Mouse (Mus musculus): ENCODE results near the gene Ntpcr.
A peak's percentile ranks its signal among the peaks of the same experiment; 100 is the strongest.

Ntpcr gene

GRCm38 (mm10) chr8:125726986-125727385, 2.8 kb upstream of the Ntpcr start:
- no peak for DNase-seq

GRCm38 (mm10) chr8:125727797-125728196, 2.0 kb upstream of the Ntpcr start:
- no peak for DNase-seq

- DNase-seq = peak; percentile 95
Observed at GRCm38 (mm10) chr8:125733964-125734956, 4.5 kb downstream of the Ntpcr start.

- DNase-seq = no peak
Observed at GRCm38 (mm10) chr8:125738956-125739355, 9.2 kb downstream of the Ntpcr start.

- DNase-seq = no peak
Observed at GRCm38 (mm10) chr8:125740655-125741054, 10.9 kb downstream of the Ntpcr start.

DNA sequence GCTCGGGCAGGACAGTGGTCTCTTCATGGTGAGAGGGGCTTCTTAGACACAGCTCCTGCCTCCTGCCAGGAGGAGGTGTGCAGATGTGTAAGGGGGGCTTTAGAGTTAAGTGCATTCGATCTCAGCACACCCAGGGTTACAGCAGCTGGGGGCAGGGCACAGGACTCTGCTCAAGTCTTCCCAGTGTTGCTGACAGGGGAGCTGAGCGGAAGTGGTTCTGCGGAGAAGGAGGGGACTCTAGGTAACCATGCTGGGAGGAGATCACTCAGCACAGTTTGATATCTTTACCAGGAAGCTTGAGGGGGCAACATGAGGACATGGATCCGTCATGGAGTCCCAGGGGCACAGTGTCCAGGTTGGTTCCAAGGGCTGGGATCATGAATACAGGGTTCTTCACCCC, 11.6 kb downstream of the Ntpcr start:
- peak; percentile 34 for DNase-seq

- no peak for DNase-seq
Observed at GRCm38 (mm10) chr8:125741855-125742254, 12.1 kb downstream of the Ntpcr start.

DNA sequence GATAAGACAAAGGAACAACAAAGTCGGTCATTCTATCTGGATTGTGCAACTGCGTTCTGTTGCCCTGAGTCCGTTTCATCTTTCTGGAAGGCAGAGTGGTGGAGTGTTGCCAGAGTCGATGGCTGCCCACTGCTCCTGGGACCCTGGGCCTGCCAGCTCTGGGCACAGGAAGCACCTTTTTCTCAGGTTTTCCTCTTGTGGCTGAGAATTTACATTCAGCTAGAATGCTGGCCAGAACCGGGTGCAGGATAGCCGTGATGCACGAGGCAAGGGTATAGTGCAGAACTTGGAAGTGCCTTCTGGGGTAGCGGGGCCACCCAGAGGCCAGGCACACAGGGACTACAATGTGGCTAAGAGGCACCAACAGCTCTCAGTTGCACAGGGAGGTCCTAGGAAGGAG, 12.6 kb downstream of the Ntpcr start:
- no peak for DNase-seq

DNA sequence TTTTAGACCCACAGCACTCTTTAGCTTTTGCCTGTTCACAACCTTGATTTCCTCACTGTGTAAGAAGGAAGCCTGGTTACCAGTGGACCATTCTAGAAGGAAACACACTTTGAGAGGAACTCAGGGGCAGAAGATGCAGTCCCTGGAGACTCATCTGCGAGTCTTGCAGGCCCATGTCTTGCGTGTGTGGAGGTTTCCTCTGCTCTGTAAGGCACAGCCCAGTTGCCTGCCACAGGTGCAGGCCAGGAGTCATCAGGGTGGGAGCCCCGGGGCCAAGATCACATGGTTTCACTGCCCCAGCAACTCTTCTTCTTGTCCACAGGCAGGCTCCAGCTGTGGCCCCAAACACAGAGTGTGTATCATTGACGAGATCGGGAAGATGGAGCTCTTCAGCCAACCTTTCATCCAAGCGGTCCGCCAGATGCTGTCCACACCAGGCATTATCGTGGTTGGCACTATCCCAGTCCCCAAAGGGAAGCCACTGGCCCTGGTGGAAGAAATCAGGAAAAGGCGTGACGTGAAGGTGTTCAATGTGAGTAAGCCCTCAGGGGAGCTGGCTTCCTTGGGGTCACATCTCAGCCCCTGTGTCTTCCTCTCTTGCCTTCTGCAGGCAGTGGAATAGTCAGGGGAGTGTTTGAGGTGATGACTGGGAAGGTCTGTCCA, 15.3 kb downstream of the Ntpcr start:
- no peak for DNase-seq

- DNase-seq = no peak
Observed at GRCm38 (mm10) chr8:125747390-125747789, 17.6 kb downstream of the Ntpcr start.

DNA sequence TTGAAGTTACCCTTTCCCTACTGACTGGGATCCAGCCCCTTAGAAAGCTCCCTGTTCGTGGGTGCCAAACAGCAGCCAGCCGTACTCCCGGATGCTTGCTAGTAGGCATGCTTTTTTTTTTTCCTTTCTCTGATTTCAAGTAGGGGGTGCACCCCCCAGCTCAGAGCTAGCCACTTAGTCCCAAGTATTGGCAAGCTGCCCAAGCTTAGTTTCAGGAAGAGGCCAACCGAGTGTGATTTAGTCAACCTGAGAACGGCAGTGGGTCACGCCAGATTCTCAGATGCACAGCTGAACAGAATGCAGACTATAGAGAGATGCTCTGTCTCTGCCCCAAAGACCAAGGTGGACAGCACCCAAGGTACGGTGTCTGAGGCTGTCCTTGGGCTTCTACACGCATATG, 21.1 kb downstream of the Ntpcr start:
- no peak for DNase-seq

- no peak for DNase-seq
Observed at GRCm38 (mm10) chr8:125755896-125756295, 26.1 kb downstream of the Ntpcr start.

DNA sequence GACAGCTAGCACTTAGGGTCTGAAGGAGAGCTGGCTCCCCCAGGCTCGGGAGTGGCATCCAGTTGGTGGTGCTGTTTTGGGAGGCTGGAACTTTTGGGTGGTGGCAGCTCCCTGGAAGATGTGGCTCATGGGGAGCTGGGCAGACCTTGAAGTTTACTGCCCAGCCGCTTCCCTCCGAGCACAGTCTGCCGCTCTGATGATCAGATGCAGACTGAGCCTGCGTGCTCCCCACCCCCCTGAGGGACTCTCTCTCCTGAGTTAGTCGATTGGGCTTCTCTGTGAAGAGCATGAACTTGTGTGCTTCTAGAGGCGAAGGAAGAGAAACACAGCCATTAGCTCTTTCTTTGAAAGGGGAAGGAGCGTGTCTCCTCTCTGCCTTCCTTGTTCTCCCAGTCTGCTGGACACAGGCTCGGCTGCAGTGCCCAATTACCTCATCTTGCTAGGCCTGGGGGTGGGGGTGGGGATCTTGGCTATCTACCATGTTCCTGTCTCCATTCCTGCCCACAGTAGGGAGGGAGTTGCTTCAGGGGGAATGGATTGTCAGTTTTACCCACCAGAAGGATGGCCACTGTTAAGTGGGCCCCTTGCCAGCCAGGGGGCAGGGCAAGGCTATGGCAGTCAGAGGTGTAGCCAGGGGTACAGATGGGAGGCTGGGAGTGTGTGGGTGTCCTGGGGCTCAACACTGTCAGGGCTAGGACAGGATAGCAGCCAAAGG, 26.8 kb downstream of the Ntpcr start:
- DNase-seq = no peak

- no peak for DNase-seq
Observed at GRCm38 (mm10) chr8:125757106-125757496, 27.3 kb downstream of the Ntpcr start.

DNA sequence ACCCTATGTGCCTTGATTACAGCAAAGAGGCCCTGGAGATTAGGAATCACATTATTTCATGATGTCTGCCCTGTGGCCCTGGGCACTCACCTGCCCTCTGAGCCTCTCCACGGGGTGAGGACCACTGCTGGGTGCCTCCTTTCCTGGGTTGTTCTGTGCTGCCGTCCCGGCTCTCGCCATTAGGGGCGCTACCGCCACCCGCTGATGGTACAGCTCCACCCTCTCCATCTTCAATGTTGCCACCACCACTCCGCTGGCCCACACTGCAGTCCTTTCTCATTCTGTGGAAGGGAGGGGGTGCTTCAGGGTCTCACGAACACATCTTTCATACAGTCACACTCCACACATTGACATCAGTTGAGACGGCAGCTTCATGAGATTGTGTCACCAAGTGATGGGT, 29.3 kb downstream of the Ntpcr start:
- peak; percentile 83 for DNase-seq

GRCm38 (mm10) chr8:125763066-125763786, 33.5 kb downstream of the Ntpcr start:
- no peak for DNase-seq

GRCm38 (mm10) chr8:125768079-125768478, 38.3 kb downstream of the Ntpcr start:
- DNase-seq = no peak

GRCm38 (mm10) chr8:125772300-125772699, 42.5 kb downstream of the Ntpcr start:
- no peak for DNase-seq

DNA sequence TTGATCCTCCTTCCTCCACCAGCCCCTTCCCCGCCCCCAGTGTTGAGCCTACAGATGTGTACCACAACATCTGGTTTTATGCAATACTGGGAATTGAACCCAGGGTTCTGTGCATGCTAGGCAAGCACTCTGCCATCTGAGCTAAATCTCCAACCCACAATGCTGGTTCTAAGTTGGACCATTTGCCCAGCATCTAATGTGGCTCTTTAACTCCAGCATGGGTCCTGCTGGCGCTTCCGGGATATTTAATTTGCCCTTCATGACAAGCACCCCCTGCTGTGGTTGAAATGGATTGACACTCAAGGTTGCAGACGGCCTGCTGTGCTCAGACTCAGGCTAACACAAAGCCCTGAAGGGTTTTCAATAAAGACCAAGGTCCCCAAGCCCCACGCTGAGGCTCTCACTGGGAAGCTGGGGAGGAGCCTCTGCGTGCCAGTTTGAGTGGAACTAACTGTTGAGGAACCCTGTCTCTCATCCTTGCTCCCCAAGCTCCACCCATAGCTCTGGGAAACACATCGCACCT, 43.6 kb downstream of the Ntpcr start:
- DNase-seq = no peak

GRCm38 (mm10) chr8:125775031-125775430, 45.3 kb downstream of the Ntpcr start:
- no peak for DNase-seq

- DNase-seq = no peak
Observed at GRCm38 (mm10) chr8:125776314-125776713, 46.6 kb downstream of the Ntpcr start.

GRCm38 (mm10) chr8:125776800-125777199, 47.0 kb downstream of the Ntpcr start:
- DNase-seq = no peak

All from thymus, postnatal 4 days (tissue).